In genomic region chr3:156791234-156791633, GRCm38 (mm10) we compare ENCODE assay signal across 18 mouse cellular contexts.
DNase-seq lines count a peak whose midpoint lies in the region; ATAC-seq and TF ChIP-seq lines count a peak whose summit lies in the region.
"Had no signal": no experiment of that assay in that cellular context is flagged by ENCODE, and none has a peak within 500 bp of the region (broad histone marks: within the 10 kb centered on the region; RNA-seq: fewer than 3 reads in every experiment).

No protein-coding gene starts in this region.

- ATAC-seq in forebrain, embryonic 11.5 days (replicated peaks; ENCODE audit: low FRiP score): peak; percentile 72; the same call in 1 of the 2 replicates
- ATAC-seq in forebrain, embryonic 16.5 days: no peak
- ATAC-seq: intestine, postnatal 0 days had no signal

- H3K27me3 ChIP-seq in forebrain, embryonic 11.5 days (ENCODE audit: control insufficient read depth, insufficient read depth, low read length): no peaks in the 10 kb centered on the region
- H3K27me3 ChIP-seq in forebrain, embryonic 16.5 days (replicated peaks; ENCODE audit: control insufficient read depth, insufficient read depth, low read length): no peaks in the 10 kb centered on the region
- H3K27me3 ChIP-seq in midbrain, embryonic 10.5 days (ENCODE audit: low read depth, poor library complexity, severe bottlenecking): no peaks in the 10 kb centered on the region
- H3K27me3 ChIP-seq: embryonic facial prominence, embryonic 13.5 days; heart, embryonic 15.5 days; liver, embryonic 15.5 days had no signal

- TF ChIP-seq CTCF in left cerebral cortex, adult 2 months (IDR thresholded peaks at IDR 0.05): no peak

- no peak overlapping the region for H3K9ac ChIP-seq in forebrain, embryonic 11.5 days (ENCODE audit: low read length)
- H3K9ac ChIP-seq in forebrain, embryonic 16.5 days (replicated peaks; ENCODE audit: low read depth, low read length): no peak overlapping the region
- H3K9ac ChIP-seq: embryonic facial prominence, embryonic 13.5 days; heart, embryonic 15.5 days; liver, embryonic 15.5 days had no signal

- H3K4me2 ChIP-seq in forebrain, embryonic 11.5 days (ENCODE audit: low read depth, low read length, severe bottlenecking): no peak overlapping the region
- no peak overlapping the region for H3K4me2 ChIP-seq in forebrain, embryonic 16.5 days (ENCODE audit: low read length)
- H3K4me2 ChIP-seq: embryonic facial prominence, embryonic 13.5 days; heart, embryonic 15.5 days; liver, embryonic 15.5 days had no signal

- no peaks in the 10 kb centered on the region for H3K36me3 ChIP-seq in forebrain, embryonic 11.5 days (ENCODE audit: control insufficient read depth, insufficient read depth, low read length)
- no peaks in the 10 kb centered on the region for H3K36me3 ChIP-seq in forebrain, embryonic 16.5 days (ENCODE audit: control insufficient read depth, insufficient read depth)
- no peaks in the 10 kb centered on the region for H3K36me3 ChIP-seq in midbrain, embryonic 10.5 days
- H3K36me3 ChIP-seq: embryonic facial prominence, embryonic 13.5 days; heart, embryonic 15.5 days; limb, embryonic 10.5 days; liver, embryonic 15.5 days had no signal

- DNase-seq in forebrain, embryonic 11.5 days (ENCODE audit: low spot score): no peak
- no peak for DNase-seq in left cerebral cortex, adult 2 months (ENCODE audit: extremely low spot score in 1 of 2, low spot score in 2 of 2)
- DNase-seq in left cerebral cortex, postnatal 10 days (ENCODE audit: extremely low spot score in 1 of 2, low spot score in 2 of 2): no peak
- peak; percentile 83 for DNase-seq in brain, adult 2 months (ENCODE audit: low read depth, low spot score)
- peak; percentile 13 for DNase-seq in retina, postnatal 7 days (ENCODE audit: low read depth, low spot score)
- DNase-seq in midbrain, embryonic 10.5 days (ENCODE audit: low spot score): no peak
- DNase-seq: adrenal gland, postnatal 25 days; cerebellum, adult 11 months; liver; lung, postnatal 4 days; right cerebral cortex, postnatal 25 days; spleen, adult 18-20 months had no signal

- H3K27ac ChIP-seq in forebrain, embryonic 11.5 days (ENCODE audit: low read depth, low read length): no peak overlapping the region
- H3K27ac ChIP-seq in forebrain, embryonic 16.5 days (ENCODE audit: low read length): no peak overlapping the region
- peak overlapping the region; percentile 16; the same call in 1 of the 2 replicates for H3K27ac ChIP-seq in left cerebral cortex, adult 2 months
- no peak overlapping the region for H3K27ac ChIP-seq in midbrain, embryonic 10.5 days (replicated peaks)
- H3K27ac ChIP-seq: embryonic facial prominence, embryonic 13.5 days; heart, embryonic 15.5 days; limb, embryonic 10.5 days; liver, embryonic 15.5 days had no signal

- no peaks in the 10 kb centered on the region for H3K9me3 ChIP-seq in forebrain, embryonic 11.5 days (ENCODE audit: control insufficient read depth, low read length)
- H3K9me3 ChIP-seq in forebrain, embryonic 16.5 days (ENCODE audit: control insufficient read depth, low read length): no peaks in the 10 kb centered on the region
- H3K9me3 ChIP-seq in midbrain, embryonic 10.5 days (replicated peaks): no peaks in the 10 kb centered on the region
- H3K9me3 ChIP-seq: embryonic facial prominence, embryonic 13.5 days; heart, embryonic 15.5 days; limb, embryonic 10.5 days; liver, embryonic 15.5 days had no signal

- intact Hi-C loops in left cerebral cortex, adult 2 months (cut with DNase I): no loop called here
- intact Hi-C loops in left cerebral cortex, postnatal 10 days (cut with DNase I): loop anchor here (10.0 kb wide), 1 partner anchor 226 kb away; the partner anchor contains the start of gene Negr1

- H3K4me1 ChIP-seq in forebrain, embryonic 11.5 days (replicated peaks; ENCODE audit: control insufficient read depth, insufficient read depth, low read length): 0 out of 2 replicates have a peak, but pooled peaks cover 4% of the 10 kb centered on the region
- H3K4me1 ChIP-seq in forebrain, embryonic 16.5 days (replicated peaks; ENCODE audit: control insufficient read depth, insufficient read depth, low read length): peaks cover 5% of the 10 kb centered on the region
- H3K4me1 ChIP-seq in midbrain, embryonic 10.5 days: peaks cover 8% of the 10 kb centered on the region
- H3K4me1 ChIP-seq: heart, embryonic 15.5 days; liver, embryonic 15.5 days had no signal

- H3K4me3 ChIP-seq in forebrain, embryonic 11.5 days (ENCODE audit: low read depth, low read length): no peak overlapping the region
- H3K4me3 ChIP-seq in forebrain, embryonic 16.5 days (replicated peaks; ENCODE audit: low read length): no peak overlapping the region
- H3K4me3 ChIP-seq in left cerebral cortex, adult 2 months: no peak overlapping the region
- no peak overlapping the region for H3K4me3 ChIP-seq in midbrain, embryonic 10.5 days
- H3K4me3 ChIP-seq: embryonic facial prominence, embryonic 13.5 days; heart, embryonic 15.5 days; limb, embryonic 10.5 days; liver, embryonic 15.5 days had no signal

Comparison
In these comparisons a context has a peak if more than half of its experiments do, and no peak if none do; other contexts are left out.
1. DNase-seq: peak in brain, adult 2 months (single experiment) and retina, postnatal 7 days (single experiment); none in forebrain, embryonic 11.5 days (single experiment), left cerebral cortex, adult 2 months (0 of 2), left cerebral cortex, postnatal 10 days (0 of 2) and midbrain, embryonic 10.5 days (single experiment).